Mouse (Mus musculus) right cerebral cortex, postnatal 36 days (tissue): Measurements from ENCODE around the gene Pla2g1b.
A peak's percentile ranks its signal among the peaks of the same experiment; 100 is the strongest.
"Not testable (repeated sequence)": the region's sequence is repeated elsewhere in the genome, so short reads cannot be mapped to it uniquely, and the experiment has no call there.

ENCODE experiments used
- DNase-seq, 2 experiments: peaks; one replicate each; pipeline ENCODE4 v3.0.0; 2022; ENCODE audit warnings: low spot score in 2 of 2, mixed read lengths in 1 of 2

The Pla2g1b gene

DNA sequence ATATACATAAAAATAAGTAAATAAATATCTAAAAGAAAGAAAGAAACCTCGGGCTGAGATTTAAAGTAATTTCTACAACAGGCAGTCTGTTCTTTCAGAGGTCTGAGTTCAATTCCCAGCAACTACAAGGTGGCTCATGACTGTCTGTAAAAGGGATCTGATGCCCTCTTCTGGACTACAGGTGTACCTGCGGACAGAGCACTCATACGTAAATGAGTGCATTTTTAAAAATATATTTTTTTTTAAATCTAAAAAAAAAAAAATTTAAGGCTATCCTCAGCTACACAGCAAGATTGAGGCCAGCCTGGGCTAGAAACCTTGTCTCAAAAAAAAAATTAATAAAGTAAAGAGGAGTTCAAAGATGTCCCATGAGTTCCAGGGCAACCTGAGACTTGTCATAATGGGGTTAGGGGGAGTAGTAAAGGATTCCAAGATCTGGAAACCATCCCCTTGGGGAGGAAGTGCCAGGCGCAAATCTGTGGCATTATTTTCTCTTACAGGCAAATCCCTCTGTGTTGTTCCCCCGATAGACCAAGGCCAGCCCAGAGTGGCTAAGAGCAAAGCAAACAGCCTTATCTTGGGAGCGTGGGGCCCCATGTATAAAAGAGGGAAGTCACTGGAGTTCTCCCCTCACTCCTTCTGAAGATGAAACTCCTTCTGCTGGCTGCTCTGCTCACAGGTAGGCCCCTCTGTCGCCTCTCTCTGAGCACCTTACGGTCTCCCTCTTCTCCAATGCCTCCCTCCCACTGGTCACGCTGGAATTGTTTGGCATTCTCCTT lies at the start of gene Pla2g1b:
Gene Pla2g1b, plus strand, starts transcription at position 621 of the 779 bp plus-strand sequence.
- no peak for DNase-seq

DNA sequence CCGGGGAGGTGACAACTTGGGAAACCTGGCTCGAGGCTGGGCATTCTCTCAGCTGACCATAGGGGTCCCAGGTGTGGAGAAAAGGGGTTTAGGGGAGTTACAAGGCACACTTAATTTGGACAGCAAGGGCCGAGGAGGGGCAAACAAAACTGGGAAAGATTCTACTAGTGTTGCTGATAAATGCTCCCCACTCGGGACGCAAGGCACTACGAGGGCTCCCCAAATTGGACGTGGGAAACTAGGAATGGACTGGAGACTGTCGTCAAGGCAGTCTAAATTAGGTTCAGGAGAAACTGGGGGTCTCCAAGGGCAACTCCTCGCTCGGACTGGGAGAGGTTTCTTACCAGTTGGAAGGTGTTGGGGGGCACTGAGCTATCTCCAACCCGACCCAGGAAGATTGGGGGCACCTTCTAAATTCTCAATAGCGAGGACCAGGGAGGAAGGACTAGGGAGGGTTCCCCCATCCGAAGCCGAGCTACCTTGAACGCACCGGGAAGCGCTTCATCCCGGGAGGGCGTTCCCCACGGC lies 37.2 kb upstream of the Pla2g1b start:
- DNase-seq: no peak

DNA sequence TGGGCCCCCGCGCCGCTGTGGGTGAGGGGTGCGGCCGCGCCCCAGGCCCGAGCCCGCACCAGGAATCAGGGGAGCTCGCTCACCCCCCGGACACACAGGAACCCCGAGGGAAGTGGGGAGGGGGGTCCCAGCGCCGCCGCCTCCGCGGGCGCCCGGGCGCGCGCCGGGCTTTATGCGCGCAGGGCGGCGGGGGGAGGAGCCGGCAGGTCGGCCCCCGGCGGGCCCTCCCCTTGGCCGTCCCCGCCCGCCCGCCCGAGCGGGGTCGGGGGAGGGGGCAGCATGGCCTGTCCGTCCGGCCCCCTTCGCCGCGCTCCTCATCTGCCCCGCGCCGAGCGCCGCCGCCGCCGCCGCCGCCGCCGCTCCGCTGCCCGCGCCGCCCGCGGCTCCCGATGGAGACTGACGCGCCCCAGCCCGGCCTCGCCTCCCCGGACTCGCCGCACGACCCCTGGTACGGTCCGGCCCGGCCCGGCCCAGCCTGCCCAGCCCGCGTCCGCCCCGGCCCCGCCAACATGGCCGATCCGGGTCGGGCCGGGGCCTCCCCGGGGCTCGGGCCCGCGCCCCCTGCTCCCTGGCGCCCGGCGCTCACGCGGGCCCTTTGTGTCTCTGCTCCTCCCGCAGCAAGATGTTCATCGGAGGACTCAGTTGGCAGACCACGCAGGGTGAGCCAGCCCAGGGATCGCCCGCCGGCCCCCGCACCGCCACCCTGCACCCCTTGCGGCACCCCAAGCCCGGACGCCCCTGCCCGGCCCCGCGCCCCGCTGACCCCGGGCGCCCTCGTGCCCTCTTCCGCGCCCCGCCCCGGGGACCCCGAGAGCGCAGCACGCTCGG lies 36.5 kb upstream of the Pla2g1b start, which contains the start of gene Msi1:
Gene Msi1, plus strand, starts transcription at position 241 of the 828 bp plus-strand sequence.
- DNase-seq: no peak

DNA sequence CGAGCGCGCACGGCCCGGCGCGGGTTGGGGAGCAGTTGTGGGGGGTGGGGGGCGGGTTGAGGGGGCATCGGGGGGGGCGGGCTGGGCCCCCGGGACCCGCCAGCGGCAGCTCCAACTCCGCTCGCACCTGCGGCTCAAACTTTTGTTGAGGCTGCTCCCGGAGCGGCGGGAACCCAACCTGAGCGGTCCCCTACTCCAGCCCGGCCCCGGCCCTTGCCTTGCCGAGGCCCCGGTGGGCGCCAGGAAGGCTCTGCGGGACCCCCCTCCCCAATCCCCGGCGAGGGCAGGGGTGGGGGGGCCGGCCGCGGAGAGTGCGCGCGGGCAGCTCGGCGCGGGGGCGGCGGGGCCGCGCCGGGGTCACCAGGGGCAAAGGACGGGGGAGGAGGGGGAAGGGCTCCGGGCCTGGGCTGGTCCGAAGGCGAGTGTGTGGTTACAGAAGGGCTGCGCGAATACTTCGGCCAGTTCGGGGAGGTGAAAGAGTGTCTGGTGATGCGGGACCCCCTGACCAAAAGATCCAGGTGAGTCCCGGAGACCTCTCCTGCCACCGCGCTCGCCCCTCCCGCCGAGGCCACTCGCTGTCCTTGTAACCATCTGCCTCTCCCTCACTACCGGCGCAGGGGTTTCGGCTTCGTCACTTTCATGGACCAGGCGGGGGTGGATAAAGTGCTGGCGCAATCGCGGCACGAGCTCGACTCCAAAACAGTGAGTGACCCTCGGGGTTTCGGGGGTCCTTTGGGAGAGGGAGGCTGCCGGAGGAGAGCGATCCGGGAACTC lies 35.7 kb upstream of the Pla2g1b start:
- no peak for DNase-seq

DNA sequence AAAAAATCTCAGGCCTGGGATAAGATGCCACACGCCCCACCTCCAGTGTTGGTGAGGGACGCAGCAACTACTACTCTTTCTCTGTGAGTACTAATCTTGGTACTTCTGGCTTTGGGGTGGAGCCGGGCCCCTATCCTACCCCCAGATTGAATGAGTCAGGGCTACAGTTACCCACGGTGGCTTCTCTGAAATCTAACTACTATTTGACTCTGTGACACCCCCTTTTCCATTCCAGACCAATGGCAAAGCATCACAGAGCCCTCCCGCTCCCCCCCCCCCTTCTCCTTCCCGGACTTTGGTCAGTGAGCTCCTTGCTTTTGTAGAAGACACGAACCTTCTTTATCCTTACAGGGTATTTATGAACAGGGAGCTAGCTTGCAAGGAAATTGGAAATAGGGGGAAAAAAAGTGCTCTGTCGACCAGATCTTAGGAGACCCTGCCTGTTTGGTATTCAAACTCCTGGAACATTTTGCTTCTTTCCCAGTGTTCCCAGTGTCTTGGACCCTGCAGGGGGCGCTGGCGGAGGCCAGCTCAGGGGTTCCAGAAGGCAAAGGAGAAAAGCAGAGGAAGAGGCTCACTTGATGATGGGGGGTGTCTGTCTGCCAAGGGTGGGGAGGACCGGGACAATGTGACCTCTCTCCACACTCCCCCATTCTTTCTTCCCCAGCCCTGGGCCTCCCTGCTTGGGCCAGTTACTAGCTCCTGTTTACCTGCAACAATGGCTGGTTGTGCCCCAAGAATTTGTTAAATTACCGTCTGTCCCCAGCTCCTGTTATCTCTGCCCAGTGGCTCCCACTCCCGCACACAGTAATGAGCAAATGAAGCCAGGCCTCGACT lies 34.8 kb upstream of the Pla2g1b start:
- DNase-seq: no peak

DNA sequence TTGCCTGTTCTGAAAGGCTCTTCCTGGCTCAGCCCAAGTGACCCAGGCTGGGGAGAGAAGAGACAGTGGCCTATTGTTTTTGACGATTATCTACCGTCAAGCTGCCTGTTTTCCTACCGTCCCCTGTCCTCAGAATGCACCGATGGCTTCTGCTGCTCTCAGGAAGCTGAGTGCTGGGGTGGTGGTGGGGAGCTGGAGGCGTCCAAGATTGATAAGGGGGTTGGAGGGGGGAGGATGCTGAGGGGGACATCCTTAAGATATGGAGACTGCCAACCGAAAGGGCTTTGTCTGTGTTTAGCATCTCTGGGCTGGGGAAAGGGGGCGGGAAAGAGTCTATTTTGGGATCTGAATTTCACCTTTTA lies 34.2 kb upstream of the Pla2g1b start:
- DNase-seq: no peak

DNA sequence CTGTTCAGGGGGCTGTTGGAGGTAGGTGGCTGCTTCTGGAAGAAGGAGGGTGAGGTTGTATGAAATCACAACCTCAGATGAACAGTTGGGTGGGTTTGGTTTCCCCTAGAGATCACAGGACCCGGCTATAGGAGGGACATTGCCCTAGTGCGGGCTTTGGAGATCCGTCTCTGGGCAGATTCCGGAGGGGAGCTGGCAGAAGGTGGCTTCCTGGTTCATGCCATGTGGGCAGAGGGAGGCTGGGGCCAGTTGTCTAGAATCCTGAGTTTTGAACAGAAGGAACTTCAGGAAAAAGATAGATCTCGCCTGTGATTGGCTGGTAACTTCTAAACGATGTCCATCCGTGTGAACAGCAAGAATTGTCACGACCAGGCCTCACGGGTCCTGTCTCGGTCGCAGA lies 33.7 kb upstream of the Pla2g1b start:
- DNase-seq: no peak

DNA sequence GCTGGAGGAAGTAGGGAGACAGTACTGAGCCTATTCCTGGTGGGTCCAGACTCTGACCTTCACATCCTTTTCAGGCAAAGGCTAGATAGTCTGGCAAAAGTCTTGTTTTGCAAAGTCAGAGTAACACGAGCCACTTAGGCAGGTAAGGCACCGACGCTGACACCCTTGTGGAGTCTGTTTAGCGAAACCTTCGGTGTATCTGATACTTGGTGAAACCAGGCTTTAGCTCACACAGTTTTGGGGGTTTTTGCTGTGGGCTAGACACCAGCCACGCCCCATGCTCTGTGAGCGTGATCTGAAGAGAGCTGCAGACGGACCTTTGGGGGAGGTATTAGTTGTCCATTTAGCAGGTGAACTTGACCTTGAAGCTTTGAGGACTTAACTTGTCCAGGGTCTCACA lies 32.9 kb upstream of the Pla2g1b start:
- no peak for DNase-seq

DNA sequence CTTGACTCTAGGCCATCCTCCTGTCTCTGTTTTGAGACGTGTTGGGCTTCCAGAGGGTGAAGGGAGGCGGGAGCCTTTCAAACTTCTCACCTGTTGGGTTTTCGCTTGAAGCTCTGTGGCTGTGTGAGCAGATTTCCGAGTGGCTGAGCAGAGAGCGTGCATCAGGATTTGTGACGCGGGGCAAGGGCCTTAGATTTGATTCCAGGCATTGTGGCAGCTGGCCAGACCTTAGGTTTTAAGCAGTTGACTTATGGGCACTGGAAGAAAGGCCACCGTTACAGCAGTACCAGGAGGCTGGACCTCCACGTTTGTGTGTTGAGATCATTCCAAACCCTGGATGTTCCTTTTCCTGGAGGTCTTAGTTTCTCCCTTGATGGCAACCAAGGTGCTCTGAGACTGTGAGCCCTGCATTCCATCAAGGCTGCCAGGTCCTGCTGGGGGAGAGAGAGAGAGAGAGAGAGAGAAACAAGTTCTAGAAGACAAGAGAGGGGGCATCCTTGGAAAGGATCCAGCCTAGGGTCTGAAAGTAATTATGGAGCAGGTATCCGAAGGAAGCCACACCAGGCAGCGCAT lies 31.7 kb upstream of the Pla2g1b start:
- no peak for DNase-seq

DNA sequence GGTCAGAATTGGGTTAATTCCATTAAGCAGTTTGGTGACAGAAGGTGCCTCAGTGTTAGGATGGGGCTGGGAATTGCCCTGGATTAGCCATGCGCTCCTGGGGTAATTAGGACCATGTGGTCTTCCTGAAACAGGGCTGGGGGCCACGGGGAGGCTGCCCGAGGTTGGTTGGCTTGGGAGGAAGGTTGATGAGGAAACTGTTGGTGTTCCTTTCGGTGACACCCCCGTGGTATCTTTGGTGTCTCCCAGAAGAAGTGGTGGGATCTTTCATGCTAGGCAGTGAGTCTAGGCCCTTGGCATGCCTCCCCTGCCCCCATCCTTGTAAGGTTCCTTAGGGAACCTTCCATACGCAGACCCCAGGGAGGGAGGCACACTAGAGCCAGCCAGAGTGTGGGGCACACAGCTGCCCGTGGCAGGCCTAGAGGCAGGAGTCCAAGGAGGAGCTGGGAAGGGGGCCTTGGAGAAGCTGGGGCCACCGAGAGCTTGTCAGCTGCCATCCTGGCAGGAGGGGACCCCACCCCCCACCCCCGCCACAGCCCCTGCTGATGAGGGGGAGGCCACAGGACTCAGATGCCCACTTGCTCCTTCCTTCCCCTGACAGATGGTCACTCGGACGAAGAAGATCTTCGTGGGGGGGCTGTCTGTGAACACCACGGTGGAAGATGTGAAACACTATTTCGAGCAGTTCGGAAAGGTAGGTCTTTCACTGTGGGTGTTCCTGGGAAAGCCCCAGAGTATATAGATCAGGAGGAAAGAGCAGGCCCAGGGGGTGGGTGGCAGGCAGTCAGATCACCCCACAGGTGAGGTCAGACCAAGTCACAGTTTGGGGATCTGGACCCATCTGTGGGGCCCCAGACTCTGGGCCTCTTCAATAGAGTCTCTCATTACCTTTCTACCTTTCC lies 31.0 kb upstream of the Pla2g1b start:
- no peak for DNase-seq

DNA sequence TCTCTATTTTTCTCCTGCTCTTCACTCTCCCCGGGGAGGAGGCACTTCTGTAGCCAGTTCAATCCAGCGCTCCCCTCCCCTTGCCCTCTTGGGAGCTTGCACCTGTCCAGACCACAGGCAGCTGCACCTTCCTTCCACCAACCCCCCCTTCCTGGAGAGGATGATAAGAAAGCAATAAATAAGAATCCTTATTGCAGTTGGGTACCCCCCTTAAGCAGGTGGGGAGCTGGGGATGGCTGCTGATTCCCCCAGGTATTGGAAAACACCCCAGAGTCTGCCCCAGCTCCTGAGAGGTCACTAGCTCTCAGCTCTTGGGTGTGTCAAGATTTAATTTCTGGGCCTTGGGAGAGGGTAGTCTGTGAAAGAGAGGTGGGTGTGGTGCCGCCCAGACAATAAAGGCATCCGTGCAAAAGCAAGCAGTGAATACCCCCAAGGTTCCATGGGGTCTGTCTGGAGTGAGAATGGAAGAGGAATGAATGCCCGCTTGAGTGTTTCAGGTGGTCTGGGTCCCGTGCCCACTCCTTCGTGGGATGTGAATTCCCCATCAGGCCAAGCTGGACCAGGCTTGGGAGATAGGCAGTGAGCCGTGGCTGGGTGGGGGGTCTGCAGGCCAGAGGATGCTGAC lies 30.2 kb upstream of the Pla2g1b start:
- DNase-seq: no peak

DNA sequence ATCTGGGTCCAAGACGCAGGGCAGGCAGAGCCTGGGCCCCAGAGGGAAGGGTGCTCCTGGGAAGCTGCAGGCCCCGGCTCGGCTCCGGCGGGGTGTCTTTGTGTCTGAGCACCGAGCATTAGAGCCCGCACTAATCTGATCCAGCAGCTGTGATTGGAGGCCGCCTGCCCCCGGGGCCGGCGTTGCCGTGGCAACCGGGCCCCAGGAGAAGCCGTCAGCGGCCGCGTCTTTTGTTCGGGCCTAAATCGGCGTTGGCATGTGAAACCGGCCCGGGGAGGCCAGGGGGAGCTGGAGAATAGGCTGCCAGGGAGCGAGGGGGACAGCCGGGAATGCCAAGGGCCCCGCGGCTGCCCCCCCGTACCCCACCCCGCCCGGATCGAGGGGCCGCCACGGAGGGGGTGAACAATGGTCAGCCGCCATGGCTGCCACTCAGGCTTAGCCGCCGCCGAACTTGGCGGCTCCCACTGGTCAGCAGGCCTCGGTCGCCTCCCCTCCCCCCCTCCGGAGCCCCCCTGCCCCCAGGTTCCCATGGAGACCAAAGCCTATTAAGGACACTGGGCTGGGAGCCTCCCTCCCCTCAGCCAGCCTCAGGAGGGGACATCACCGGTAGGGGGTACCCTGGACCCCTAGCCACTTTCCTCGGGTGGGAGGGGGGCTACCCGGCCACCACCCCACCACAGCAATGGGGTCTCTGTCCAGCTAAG lies 29.5 kb upstream of the Pla2g1b start:
- peak; percentile 88 to 90 for DNase-seq

DNA sequence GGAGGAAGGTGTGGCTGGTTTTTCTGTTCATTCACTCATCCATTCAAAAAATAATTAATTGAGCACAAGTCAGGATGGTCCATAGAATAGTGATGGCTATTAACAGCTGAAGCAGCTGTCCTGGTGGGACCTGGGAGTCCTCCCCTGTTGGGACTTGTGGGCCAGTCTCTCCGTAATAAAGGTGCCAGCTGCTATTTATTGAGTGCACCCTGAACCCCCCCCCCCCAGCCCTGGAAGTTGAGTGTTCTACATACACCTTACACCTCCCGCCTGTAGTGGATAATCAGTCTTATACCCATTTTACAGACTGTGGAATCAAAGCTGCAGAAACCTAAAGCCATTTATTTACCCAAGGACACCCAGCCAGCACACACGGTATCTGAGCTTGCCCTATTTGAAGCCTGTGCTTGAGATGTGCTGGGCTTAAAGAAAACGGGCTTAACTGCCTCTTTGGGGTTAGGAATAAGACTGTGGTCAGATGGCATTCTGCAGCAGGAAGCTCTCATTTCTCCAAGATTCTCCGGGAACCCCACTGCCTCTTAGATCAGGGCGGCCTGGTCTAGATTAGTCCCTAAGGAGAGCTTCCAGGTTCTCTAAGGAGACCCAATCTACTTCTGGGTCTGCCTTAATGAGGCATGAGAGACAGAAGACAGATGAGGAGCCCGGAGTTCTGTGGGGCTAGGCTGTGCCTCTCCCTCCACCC lies 28.7 kb upstream of the Pla2g1b start:
- DNase-seq: no peak

DNA sequence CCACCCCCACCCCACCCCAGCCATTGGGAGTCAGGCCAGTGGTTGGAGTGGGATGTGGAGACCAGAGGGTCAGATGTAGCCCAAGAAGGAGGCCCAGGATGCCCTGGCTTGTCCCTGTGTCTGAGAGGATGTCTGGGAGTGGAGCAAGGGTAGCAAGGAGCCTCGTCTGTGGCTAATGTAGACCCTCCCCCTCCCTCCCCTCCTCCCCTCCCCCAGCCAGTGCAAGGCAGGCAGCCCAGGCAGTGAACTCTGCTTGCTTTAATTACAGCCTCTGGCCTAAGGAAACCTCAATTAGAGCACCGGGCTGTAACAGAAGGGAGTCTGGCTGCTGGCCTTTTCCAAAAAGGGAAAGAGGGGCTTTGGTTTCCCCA lies 28.1 kb upstream of the Pla2g1b start:
- DNase-seq: no peak

DNA sequence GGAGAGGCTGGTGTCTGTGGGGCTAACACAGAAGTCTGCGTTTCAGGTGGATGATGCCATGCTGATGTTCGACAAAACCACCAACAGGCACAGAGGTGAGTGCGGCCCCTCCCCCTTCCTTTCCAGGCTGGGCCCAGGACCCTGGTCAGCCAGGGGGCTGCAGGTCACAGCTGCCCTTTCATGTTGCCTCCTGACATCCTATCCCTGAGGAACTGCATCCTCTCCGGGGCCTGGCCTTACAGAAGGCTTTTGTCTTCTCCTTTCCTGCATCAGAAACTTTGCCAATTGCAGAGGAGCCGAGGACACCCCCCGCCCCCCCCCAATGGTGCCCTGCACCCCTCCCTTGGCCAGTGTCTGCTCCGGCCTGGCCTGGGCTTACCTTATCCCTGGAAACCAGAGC lies 27.4 kb upstream of the Pla2g1b start:
- DNase-seq: no peak

DNA sequence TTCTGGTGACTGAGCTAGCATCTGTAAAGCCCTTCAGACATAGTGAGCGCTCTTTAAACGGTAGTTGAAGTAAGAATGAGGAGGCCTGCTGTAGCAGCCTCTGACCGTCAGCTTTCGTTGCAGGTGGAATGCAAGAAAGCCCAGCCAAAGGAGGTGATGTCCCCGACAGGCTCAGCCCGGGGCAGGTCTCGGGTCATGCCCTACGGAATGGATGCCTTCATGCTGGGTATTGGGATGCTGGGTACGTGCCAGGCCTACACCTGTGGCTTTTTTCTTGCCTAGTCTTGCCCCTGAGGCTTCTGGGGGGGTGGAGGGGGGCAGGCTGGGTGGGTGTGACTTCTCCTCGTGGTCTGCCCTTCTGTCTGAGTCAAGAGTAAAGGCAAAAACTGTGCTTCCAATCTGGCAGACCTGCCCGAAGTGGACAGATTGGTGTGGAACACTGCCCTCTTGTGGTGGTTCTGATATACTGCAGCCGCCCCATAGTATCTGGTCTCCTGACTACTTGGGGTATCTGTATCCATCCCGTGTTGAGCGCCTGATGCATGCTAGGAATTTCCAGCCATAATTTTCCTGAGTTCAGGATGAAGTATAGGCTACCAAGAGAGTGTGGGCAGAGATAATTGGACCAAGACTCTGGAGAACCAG lies 24.7 kb upstream of the Pla2g1b start:
- peak; percentile 64 to 71 for DNase-seq

DNA sequence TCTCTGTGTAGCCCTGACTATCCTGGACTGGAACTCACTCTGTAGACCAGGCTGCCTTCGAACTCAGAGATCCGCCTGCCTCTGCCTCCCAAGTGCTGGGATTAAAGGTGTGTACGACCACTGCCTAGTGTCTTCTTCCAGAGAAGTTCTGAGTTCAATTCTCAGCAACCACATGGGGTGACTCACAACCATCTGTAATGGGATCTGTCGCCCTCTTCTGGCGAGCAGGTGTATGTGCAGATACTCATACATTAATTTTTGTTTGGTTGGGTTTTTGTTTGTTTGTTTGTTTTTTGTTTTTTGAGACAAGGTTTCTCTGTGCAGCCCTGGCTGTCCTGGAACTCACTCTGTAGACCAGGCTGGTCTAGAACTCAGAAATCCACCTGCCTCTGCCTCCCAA lies 23.4 kb upstream of the Pla2g1b start:
- not testable (repeated sequence) for DNase-seq

DNA sequence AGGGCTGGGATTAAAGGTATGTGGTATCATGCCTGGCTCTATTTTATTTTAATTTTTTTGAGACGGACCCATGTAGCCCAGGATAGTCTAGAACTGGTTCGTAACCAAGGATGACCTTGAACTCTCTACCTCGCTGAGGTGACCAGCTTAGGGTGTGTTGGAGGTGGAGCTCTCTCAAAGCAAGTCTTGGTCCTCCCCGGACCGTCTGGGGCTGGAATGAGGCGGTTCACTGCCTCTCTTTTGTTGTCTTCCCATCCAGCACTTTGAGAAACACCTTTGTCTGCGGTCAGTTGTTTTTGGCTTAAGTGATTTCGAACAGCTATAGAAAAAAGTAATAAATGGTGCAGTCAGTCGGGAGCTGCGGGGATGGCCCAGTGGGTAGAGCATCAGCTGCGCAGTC lies 21.9 kb upstream of the Pla2g1b start:
- no peak for DNase-seq
